Mouse (Mus musculus): ENCODE measurements around the gene Psmb10. TPM values are rescaled to one million over a fixed set of nuclear protein-coding genes. Genes with fewer than 3 reads are reported as not detected.

The Psmb10 gene
- polyA plus RNA-seq (2015; fragmentation: Nextera tagmentation; extraction: Ambion mirVana), result 41.7 and 50.9 TPM in 2 replicates

GRCm38 (mm10) chr8:105938306-105938669 is at the start of gene Psmb10:
Psmb10 (minus strand) TSS chr8:105938444.

DNA sequence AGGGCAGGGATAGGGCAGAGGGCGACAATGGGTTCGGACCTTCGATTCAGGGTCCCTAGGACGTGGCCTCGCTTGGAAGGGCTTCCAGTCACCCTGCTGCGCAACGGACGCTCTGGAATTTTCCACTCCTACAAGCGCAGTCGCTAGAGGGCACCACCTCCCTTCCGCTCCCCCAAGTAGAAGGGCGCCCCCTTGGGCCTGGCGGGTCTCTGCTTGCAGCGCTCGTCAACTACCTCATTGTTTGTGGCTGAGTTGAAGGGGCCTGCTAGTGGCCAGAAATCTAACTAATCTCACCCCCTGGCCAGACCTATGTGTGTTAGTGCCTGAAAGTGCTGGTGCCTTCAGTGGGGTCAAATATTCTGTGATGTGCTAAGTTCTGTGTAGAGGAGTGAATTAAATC is 41.1 kb upstream of the Psmb10 start, which contains the start of gene Dpep3:
Dpep3 (minus strand) TSS at position 105 of the 400 bp plus-strand sequence.

DNA sequence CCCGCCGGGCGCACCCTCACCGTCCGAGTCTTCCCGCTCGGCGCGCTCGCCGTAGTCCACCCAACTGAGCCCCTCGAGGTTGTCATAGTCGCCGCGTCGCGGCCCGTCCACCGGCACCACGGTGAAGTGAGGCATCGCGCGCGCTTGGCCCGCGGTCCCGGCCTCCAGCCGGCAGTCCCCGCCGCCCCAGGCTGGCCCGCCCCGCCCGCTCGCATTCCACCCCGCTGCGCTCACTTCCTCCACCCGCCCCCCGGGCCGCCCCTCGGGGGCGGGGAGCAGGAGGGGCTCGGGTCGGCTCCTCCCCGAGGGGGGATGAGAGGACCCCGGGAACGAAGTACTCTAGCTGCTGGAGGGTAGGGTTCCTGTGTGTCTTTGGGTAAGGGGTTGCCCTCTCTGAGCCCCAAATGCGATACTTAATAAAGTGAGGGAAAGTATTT is 27.7 kb upstream of the Psmb10 start, which contains the start of gene Slc12a4:
Slc12a4 (minus strand) TSS at position 193 of the 437 bp plus-strand sequence.

DNA sequence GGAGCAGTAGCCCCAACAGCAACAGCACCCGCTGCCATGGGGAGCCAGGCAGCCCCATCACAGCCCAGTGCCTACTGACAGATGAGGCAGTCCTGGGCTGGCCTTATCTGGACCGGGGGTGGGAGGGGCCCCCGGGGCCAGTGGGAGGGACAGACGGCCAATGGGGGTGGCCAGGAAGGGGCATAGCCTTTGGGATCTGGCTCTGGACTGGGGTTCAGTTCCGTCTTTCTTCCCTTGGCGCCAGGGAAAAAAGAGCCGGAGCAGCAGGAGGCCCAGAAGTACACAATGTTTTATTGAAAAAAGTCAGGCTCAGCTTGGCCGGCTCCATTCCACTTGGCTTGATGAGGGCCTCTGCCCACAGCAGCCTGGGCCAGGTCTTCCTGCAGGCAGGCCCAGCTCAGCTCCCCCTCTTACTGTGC is 5.1 kb upstream of the Psmb10 start, which contains the start of gene Lcat:
Lcat (minus strand) TSS at position 62 of the 419 bp plus-strand sequence.

GRCm38 (mm10) chr8:105933762-105934161 is 4.5 kb downstream of the Psmb10 start, which contains the start of gene Ctrl:
Ctrl (minus strand) TSS chr8:105933862.

GRCm38 (mm10) chr8:105900180-105900940 is 37.9 kb downstream of the Psmb10 start, which contains the start of gene Pskh1:
Pskh1 (plus strand) TSS chr8:105900441.

DNA sequence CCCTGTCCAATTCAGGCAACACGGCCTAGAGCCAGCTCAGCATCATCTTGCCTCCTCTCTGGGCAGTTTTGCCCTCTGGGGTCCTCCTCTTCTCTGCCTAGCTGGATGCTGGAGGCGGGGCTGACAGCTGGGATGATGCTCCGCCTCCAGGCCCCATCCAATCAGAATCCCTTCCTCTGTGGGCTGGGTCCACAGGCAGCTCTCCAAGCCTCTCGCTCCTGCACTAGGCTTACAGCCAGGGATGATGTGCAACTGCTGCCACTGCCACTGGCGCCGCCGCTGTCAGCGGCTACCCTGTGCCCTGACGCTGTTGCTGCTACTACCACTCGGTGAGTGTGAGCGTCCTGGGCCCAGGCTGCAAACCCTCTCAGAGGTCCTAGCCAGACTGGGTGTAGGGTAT is 44.9 kb downstream of the Psmb10 start, which contains the start of gene Nrn1l:
Nrn1l (plus strand) TSS at position 229 of the 400 bp plus-strand sequence.

Small RNA genes within 50 kb of the gene (microRNA-seq; reads per million reads assigned to microRNA genes)
- gene Mir7074, result not detected

Other genes starting within 250 kb of the Psmb10 start
- gene Acd, start 237.3 kb downstream of the Psmb10 start, polyA plus RNA-seq (2015; fragmentation: Nextera tagmentation; extraction: Ambion mirVana), result 28.8 and 29.9 TPM in 2 replicates
- gene Pard6a, start 237.3 kb downstream of the Psmb10 start, polyA plus RNA-seq (2015; fragmentation: Nextera tagmentation; extraction: Ambion mirVana), result 10.8 and 11.4 TPM in 2 replicates
- not detected in 2 replicates for gene 4933405L10Rik, start 230.8 kb downstream of the Psmb10 start, polyA plus RNA-seq (2015; fragmentation: Nextera tagmentation; extraction: Ambion mirVana)
- 6.3 and 6.6 TPM in 2 replicates for gene Enkd1, start 230.2 kb downstream of the Psmb10 start, polyA plus RNA-seq (2015; fragmentation: Nextera tagmentation; extraction: Ambion mirVana)
- gene Gfod2, start 179.8 kb downstream of the Psmb10 start, polyA plus RNA-seq (2015; fragmentation: Nextera tagmentation; extraction: Ambion mirVana), result 8.4 and 11.5 TPM in 2 replicates
- gene Ranbp10, start 111.1 kb downstream of the Psmb10 start, polyA plus RNA-seq (2015; fragmentation: Nextera tagmentation; extraction: Ambion mirVana), result 5.3 and 5.5 TPM in 2 replicates
- gene Tsnaxip1, start 110.7 kb downstream of the Psmb10 start, polyA plus RNA-seq (2015; fragmentation: Nextera tagmentation; extraction: Ambion mirVana), result not detected in 2 replicates
- gene Cenpt, start 85.2 kb downstream of the Psmb10 start, polyA plus RNA-seq (2015; fragmentation: Nextera tagmentation; extraction: Ambion mirVana), result 12.8 and 15.9 TPM in 2 replicates
- 34.7 and 37.6 TPM in 2 replicates for gene Thap11, start 83.3 kb downstream of the Psmb10 start, polyA plus RNA-seq (2015; fragmentation: Nextera tagmentation; extraction: Ambion mirVana)
- gene Nutf2, start 77.9 kb downstream of the Psmb10 start, polyA plus RNA-seq (2015; fragmentation: Nextera tagmentation; extraction: Ambion mirVana), result 135 and 151 TPM in 2 replicates
- gene Edc4, start 57.6 kb downstream of the Psmb10 start, polyA plus RNA-seq (2015; fragmentation: Nextera tagmentation; extraction: Ambion mirVana), result 16.9 and 18.8 TPM in 2 replicates
- 0.30 and 0.36 TPM in 2 replicates for gene Nrn1l, start 44.9 kb downstream of the Psmb10 start, polyA plus RNA-seq (2015; fragmentation: Nextera tagmentation; extraction: Ambion mirVana)
- 16.9 and 17.5 TPM in 2 replicates for gene Pskh1, start 38.0 kb downstream of the Psmb10 start, polyA plus RNA-seq (2015; fragmentation: Nextera tagmentation; extraction: Ambion mirVana)
- gene Ctrl, start 4.6 kb downstream of the Psmb10 start, polyA plus RNA-seq (2015; fragmentation: Nextera tagmentation; extraction: Ambion mirVana), result 0.40 and 0.55 TPM in 2 replicates
- 0.81 and 0.85 TPM in 2 replicates for gene Lcat, start 4.9 kb upstream of the Psmb10 start, polyA plus RNA-seq (2015; fragmentation: Nextera tagmentation; extraction: Ambion mirVana)
- gene Slc12a4, start 27.7 kb upstream of the Psmb10 start, polyA plus RNA-seq (2015; fragmentation: Nextera tagmentation; extraction: Ambion mirVana), result 33.0 and 35.3 TPM in 2 replicates
- 0.18 TPM in 1 of 2 replicates, not detected in the other for gene Dpep3, start 41.0 kb upstream of the Psmb10 start, polyA plus RNA-seq (2015; fragmentation: Nextera tagmentation; extraction: Ambion mirVana)
- 12.1 and 13.2 TPM in 2 replicates for gene Dus2, start 52.9 kb upstream of the Psmb10 start, polyA plus RNA-seq (2015; fragmentation: Nextera tagmentation; extraction: Ambion mirVana)
- gene Dpep2nb, start 67.5 kb upstream of the Psmb10 start, polyA plus RNA-seq (2015; fragmentation: Nextera tagmentation; extraction: Ambion mirVana), result not detected in 2 replicates
- 10.4 and 11.0 TPM in 2 replicates for gene Ddx28, start 73.4 kb upstream of the Psmb10 start, polyA plus RNA-seq (2015; fragmentation: Nextera tagmentation; extraction: Ambion mirVana)
- 2.9 and 3.2 TPM in 2 replicates for gene Nfatc3, start 120.4 kb upstream of the Psmb10 start, polyA plus RNA-seq (2015; fragmentation: Nextera tagmentation; extraction: Ambion mirVana)
- 39.5 and 40.6 TPM in 2 replicates for gene Esrp2, start 198.5 kb upstream of the Psmb10 start, polyA plus RNA-seq (2015; fragmentation: Nextera tagmentation; extraction: Ambion mirVana)
- gene Pla2g15, start 212.0 kb upstream of the Psmb10 start, polyA plus RNA-seq (2015; fragmentation: Nextera tagmentation; extraction: Ambion mirVana), result 7.1 and 7.7 TPM in 2 replicates
- gene Slc7a6, start 230.4 kb upstream of the Psmb10 start, polyA plus RNA-seq (2015; fragmentation: Nextera tagmentation; extraction: Ambion mirVana), result 53.5 and 58.0 TPM in 2 replicates